Mouse (Mus musculus): Measurements from ENCODE around the gene Tmem147. TPM values are rescaled to one million over a fixed set of nuclear protein-coding genes. Genes with fewer than 3 reads are reported as not detected.

The Tmem147 gene
- 10 to 100 TPM in 6 of 26 experiments, 1 to 10 TPM in 20; 2.7 to 16.0 (median 7.0) TPM for total RNA-seq (2018; cell fraction: chromatin; rRNA removed)
- total RNA-seq (2018; cell fraction: cytosol; rRNA removed), result 10 to 100 TPM; 41.4 to 73.4 (median 48.8) TPM
- 10 to 100 TPM in 24 of 26 experiments, 1 to 10 TPM in 2; 8.9 to 34.5 (median 18.8) TPM for total RNA-seq (2018; cell fraction: nucleus; rRNA removed)
- polyA plus RNA-seq (2018), result 24.1 to 98.6 TPM (median 72.6 TPM) in 3 replicates

GRCm38 (mm10) chr7:30729396-30730063, at the start of gene Tmem147:
Gene Tmem147, minus strand, starts transcription at chr7:30729540.
- Histone ChIP-seq H3K27ac (peak within 1 kb of the TSS; percentile 60), H3K4me3 (ENCODE audit: inconsistent target) (peak within 1 kb of the TSS; percentile 82), H3K79me2 (ENCODE audit: inconsistent target) (peaks cover 8% of the 10 kb centered on the region; the same call in 1 of the 2 replicates), H3K36me3 (ENCODE audit: inconsistent target) (no peaks in the 10 kb centered on the region)
- under 1% methylated on average over 49 of the region's 60 CpGs for WGBS (ENCODE audit: missing documents)

- WGBS (ENCODE audit: missing documents), result 57% methylated on average over 1 of the region's 1 CpGs
- Histone ChIP-seq H3K79me2 (ENCODE audit: inconsistent target) (no peaks in the 10 kb centered on the region), H3K27ac (no peak overlapping the region), H3K36me3 (ENCODE audit: inconsistent target) (no peaks in the 10 kb centered on the region), H3K4me3 (ENCODE audit: inconsistent target) (no peak overlapping the region)
Observed at GRCm38 (mm10) chr7:30777911-30778310, 48.6 kb upstream of the Tmem147 start.

GRCm38 (mm10) chr7:30777081-30777579, 47.8 kb upstream of the Tmem147 start:
- Histone ChIP-seq H3K4me3 (ENCODE audit: inconsistent target) (no peak overlapping the region), H3K36me3 (ENCODE audit: inconsistent target) (no peaks in the 10 kb centered on the region), H3K27ac (no peak overlapping the region), H3K79me2 (ENCODE audit: inconsistent target) (no peaks in the 10 kb centered on the region)
- 81% methylated on average over 7 of the region's 7 CpGs for WGBS (ENCODE audit: missing documents)

GRCm38 (mm10) chr7:30776104-30776503, 46.8 kb upstream of the Tmem147 start:
- Histone ChIP-seq H3K4me3 (ENCODE audit: inconsistent target) (no peak overlapping the region), H3K27ac (no peak overlapping the region), H3K79me2 (ENCODE audit: inconsistent target) (no peaks in the 10 kb centered on the region), H3K36me3 (ENCODE audit: inconsistent target) (no peaks in the 10 kb centered on the region)
- 64% methylated on average over 9 of the region's 9 CpGs for WGBS (ENCODE audit: missing documents)

GRCm38 (mm10) chr7:30769236-30769635, 39.9 kb upstream of the Tmem147 start:
- Histone ChIP-seq H3K36me3 (ENCODE audit: inconsistent target) (no peaks in the 10 kb centered on the region), H3K27ac (no peak overlapping the region), H3K4me3 (ENCODE audit: inconsistent target) (no peak overlapping the region), H3K79me2 (ENCODE audit: inconsistent target) (no peaks in the 10 kb centered on the region)
- 71% methylated on average over 6 of the region's 9 CpGs for WGBS (ENCODE audit: missing documents)

GRCm38 (mm10) chr7:30766408-30766807, 37.1 kb upstream of the Tmem147 start:
- H3K79me2 ChIP-seq (ENCODE audit: inconsistent target), result no peaks in the 10 kb centered on the region
- 93% methylated on average over 4 of the region's 4 CpGs for WGBS (ENCODE audit: missing documents)
- H3K36me3 ChIP-seq (ENCODE audit: inconsistent target), result no peaks in the 10 kb centered on the region
- no peak overlapping the region for H3K4me3 ChIP-seq (ENCODE audit: inconsistent target)
- no peak overlapping the region for H3K27ac ChIP-seq

- H3K79me2 ChIP-seq (ENCODE audit: inconsistent target), result no peaks in the 10 kb centered on the region
- no peaks in the 10 kb centered on the region for H3K36me3 ChIP-seq (ENCODE audit: inconsistent target)
- WGBS (ENCODE audit: missing documents), result 65% methylated on average over 11 of the region's 11 CpGs
- no peak overlapping the region for H3K4me3 ChIP-seq (ENCODE audit: inconsistent target)
- no peak overlapping the region for H3K27ac ChIP-seq
Observed at GRCm38 (mm10) chr7:30765173-30765572, 35.8 kb upstream of the Tmem147 start.

GRCm38 (mm10) chr7:30763456-30763855, 34.1 kb upstream of the Tmem147 start, which contains the start of gene Dmkn:
Gene Dmkn, plus strand, starts transcription at chr7:30763756.
- no peak within 1 kb of the TSS for H3K4me3 ChIP-seq (ENCODE audit: inconsistent target)
- no peak within 1 kb of the TSS for H3K27ac ChIP-seq
- no peaks in the 10 kb centered on the region for H3K36me3 ChIP-seq (ENCODE audit: inconsistent target)
- no peaks in the 10 kb centered on the region for H3K79me2 ChIP-seq (ENCODE audit: inconsistent target)
- 86% methylated on average over 5 of the region's 5 CpGs for WGBS (ENCODE audit: missing documents)

GRCm38 (mm10) chr7:30761769-30762352, 32.5 kb upstream of the Tmem147 start:
- Histone ChIP-seq H3K79me2 (ENCODE audit: inconsistent target) (no peaks in the 10 kb centered on the region), H3K36me3 (ENCODE audit: inconsistent target) (no peaks in the 10 kb centered on the region), H3K27ac (no peak overlapping the region), H3K4me3 (ENCODE audit: inconsistent target) (no peak overlapping the region)
- 10% methylated on average over 4 of the region's 4 CpGs for WGBS (ENCODE audit: missing documents)

GRCm38 (mm10) chr7:30758853-30759252, 29.5 kb upstream of the Tmem147 start:
- Histone ChIP-seq H3K36me3 (ENCODE audit: inconsistent target) (no peaks in the 10 kb centered on the region), H3K79me2 (ENCODE audit: inconsistent target) (no peaks in the 10 kb centered on the region), H3K27ac (no peak overlapping the region), H3K4me3 (ENCODE audit: inconsistent target) (no peak overlapping the region)
- 81% methylated on average over 4 of the region's 4 CpGs for WGBS (ENCODE audit: missing documents)

- WGBS (ENCODE audit: missing documents), result 76% methylated on average over 2 of the region's 3 CpGs
- H3K36me3 ChIP-seq (ENCODE audit: inconsistent target), result no peaks in the 10 kb centered on the region
- no peaks in the 10 kb centered on the region for H3K79me2 ChIP-seq (ENCODE audit: inconsistent target)
- H3K4me3 ChIP-seq (ENCODE audit: inconsistent target), result no peak overlapping the region
- H3K27ac ChIP-seq, result no peak overlapping the region
Observed at GRCm38 (mm10) chr7:30757001-30757400, 27.7 kb upstream of the Tmem147 start.

GRCm38 (mm10) chr7:30751086-30751669, 21.8 kb upstream of the Tmem147 start, which contains the start of gene Sbsn:
Gene Sbsn, plus strand, starts transcription at chr7:30751471.
- no peaks in the 10 kb centered on the region for H3K79me2 ChIP-seq (ENCODE audit: inconsistent target)
- no peaks in the 10 kb centered on the region for H3K36me3 ChIP-seq (ENCODE audit: inconsistent target)
- WGBS (ENCODE audit: missing documents), result 81% methylated on average over 5 of the region's 5 CpGs

GRCm38 (mm10) chr7:30749824-30750606, 20.7 kb upstream of the Tmem147 start:
- H3K36me3 ChIP-seq (ENCODE audit: inconsistent target), result no peaks in the 10 kb centered on the region
- H3K4me3 ChIP-seq (ENCODE audit: inconsistent target), result no peak overlapping the region
- no peaks in the 10 kb centered on the region for H3K79me2 ChIP-seq (ENCODE audit: inconsistent target)
- no peak overlapping the region for H3K27ac ChIP-seq
- 95% methylated on average over 12 of the region's 13 CpGs for WGBS (ENCODE audit: missing documents)

More at GRCm38 (mm10) chr7:30751086-30751669, 21.8 kb upstream of the Tmem147 start, which contains the start of gene Sbsn:
- Histone ChIP-seq H3K27ac (no peak within 1 kb of the TSS), H3K4me3 (ENCODE audit: inconsistent target) (no peak within 1 kb of the TSS)
